Mouse (Mus musculus) right cerebral cortex, postnatal 10 days (tissue): Measurements from ENCODE around the gene Atcay.
"Not testable (repeated sequence)": the region's sequence is repeated elsewhere in the genome, so short reads cannot be mapped to it uniquely, and the experiment has no call there.

Experiments
- DNase-seq, 2 experiments: peaks; one replicate each; pipeline ENCODE4 v3.0.0; 2021; ENCODE audit warnings: low spot score in 2 of 2

Atcay gene

DNA sequence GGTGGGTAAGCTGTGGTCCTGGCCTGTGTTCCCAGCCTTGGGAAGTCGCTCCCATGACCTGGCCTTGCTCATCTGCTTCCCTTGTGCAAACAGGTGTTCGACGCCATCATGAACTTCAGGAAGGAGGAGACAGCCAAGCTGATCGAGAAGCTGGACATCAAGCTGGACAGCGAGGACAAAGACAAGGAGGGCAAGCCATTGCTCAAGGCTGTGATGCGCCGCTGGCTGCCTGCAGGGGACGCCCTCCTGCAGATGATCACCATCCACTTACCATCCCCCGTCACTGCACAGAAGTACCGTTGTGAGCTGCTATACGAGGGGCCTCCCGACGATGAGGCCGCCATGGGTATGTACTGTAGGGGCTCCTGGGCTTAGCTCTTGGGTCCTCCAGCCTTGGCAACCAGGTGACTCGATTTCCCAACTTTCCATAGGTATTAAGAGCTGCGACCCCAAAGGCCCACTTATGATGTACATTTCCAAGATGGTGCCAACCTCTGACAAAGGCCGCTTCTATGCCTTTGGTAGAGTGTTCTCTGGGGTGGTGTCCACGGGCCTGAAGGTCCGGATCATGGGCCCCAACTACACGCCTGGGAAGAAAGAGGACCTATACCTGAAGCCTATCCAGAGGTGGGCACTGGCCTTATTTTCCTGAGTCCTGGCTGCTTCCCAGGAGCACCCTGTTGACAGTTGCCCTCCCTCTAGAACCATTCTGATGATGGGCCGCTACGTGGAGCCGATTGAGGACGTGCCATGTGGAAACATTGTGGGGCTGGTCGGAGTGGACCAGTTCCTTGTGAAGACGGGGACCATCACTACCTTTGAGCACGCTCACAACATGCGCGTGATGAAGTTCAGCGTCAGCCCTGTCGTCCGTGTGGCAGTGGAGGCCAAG lies 50.9 kb downstream of the Atcay start:
- no peak for DNase-seq

DNA sequence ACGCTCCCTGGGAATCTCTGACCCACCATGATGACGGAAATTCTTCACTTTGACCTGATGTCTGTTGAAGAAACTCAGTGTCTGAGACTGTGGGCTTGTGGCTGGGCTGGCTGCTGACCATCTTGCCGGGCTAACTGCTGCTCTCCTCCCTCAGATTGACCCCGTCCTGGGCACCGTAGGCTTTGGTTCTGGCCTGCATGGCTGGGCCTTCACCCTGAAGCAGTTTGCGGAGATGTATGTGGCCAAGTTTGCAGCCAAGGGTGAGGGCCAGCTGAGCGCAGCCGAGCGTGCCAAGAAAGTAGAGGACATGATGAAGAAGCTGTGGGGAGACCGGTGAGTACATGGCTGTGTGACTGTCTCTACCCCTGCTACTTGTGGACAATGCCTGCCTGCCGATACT lies 51.7 kb downstream of the Atcay start:
- no peak for DNase-seq

DNA sequence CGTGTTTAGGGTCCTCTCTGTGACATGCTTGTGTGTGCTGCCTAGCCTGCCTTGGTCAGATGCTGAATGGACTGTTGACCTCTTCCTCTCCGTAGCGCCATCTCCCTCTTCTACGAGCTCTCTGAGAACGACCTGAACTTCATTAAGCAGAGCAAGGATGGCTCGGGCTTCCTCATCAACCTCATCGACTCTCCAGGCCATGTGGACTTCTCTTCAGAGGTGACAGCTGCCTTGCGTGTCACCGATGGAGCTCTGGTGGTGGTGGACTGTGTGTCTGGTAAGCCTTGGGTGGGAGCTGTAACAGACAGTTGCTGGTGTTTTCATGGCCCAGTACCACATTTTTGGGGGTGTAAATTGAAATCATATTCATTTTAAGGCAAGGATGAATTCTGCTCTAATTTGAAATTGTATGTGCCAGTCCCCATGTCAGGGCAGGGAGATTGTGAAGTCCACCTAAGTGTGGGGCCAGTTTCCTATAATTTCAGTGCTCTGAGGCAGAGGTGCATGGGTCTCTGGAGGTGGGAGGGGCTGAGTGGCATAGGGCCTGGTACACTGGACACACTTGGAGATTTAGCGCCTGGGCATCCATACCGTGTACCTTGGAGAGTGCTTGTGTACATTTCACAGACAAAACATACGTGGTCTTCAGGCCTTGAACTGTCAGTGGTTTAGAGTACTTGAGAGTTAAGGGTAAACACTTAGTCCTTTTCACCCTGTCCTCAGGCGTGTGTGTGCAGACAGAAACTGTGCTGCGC lies 52.5 kb downstream of the Atcay start:
- DNase-seq = no peak

DNA sequence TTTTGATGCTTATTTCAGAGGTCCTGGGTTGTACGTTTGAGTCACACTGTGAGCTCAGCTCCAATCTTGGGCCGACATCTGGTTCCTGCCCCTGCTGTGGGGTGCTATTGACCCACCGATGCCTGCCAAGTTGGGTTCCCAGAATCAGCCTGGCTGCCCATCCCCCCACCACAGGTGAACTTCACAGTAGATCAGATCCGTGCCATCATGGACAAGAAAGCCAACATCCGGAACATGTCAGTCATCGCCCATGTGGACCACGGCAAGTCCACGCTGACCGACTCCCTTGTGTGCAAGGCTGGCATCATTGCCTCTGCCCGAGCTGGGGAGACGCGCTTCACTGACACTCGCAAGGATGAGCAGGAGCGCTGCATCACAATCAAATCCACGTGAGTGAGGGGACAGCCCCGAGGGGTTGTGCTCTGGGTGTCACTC lies 53.1 kb downstream of the Atcay start:
- peak in 1 of 2 experiments; percentile 77 for DNase-seq

DNA sequence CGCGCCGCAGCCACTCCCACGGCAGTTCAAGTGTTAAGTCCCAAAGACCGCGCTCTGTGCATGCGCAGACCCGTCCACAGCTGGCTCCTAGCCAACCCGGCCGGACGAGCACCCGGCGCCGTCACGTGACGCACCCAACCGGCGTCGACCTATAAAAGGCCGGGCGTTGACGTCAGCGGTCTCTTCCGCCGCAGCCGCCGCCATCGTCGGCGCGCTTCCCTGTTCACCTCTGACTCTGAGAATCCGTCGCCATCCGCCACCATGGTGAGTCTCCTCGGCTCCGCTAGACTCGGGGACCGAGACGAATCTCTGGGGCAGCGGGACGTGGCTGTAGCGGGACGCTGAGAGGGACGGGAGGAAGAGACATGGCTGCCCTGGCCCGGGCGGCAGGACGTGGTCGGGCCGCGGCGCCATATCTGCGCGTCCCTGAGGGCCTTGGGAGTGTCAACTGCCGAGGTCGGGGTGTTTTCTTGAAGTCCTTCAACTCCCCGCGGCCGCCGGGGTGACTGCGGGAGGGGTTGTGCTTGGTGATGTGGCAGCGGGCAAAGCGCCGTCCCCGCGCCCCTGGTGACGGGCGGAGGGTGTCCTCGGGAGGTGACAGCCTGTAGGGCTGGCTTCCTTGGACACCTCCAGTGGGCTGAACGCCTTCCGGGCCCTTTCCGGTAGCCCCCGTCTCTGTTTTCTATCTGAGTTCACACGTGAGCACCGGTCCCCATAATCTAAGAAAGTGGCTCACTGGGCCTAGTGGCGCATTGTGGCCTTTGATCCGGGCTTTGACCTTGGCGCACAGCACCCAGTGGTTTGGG lies 54.0 kb downstream of the Atcay start, which contains the start of gene Eef2:
Gene Eef2, plus strand, starts transcription at position 166 of the 806 bp plus-strand sequence.
- DNase-seq = peak; percentile 99 to 100

DNA sequence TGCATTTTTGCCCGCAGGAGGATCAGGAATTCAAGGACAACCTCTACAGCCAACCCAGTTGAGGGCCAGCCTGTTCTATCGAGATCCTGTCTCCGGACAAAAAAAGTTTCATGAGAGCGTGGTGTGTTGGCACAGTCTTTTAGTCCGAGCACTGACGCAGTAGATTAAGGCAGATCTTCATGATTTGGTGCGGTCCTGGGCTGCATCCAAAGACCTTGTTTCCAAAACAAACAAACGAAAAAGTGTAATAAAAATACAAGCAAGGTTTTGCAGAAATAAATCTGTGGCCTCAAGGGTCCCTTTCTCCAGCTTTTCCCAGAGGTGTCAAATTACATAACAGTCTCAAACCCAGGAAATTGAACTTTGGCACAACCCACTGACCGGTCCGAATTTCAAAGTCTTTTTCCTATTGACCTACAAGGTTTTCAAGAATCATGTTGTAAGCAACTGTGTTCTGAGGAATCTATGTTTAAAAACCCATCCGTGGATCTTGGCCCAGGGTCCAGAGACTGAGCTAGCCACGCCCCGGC lies 54.6 kb downstream of the Atcay start:
- DNase-seq = peak in 1 of 2 experiments; percentile 43

DNA sequence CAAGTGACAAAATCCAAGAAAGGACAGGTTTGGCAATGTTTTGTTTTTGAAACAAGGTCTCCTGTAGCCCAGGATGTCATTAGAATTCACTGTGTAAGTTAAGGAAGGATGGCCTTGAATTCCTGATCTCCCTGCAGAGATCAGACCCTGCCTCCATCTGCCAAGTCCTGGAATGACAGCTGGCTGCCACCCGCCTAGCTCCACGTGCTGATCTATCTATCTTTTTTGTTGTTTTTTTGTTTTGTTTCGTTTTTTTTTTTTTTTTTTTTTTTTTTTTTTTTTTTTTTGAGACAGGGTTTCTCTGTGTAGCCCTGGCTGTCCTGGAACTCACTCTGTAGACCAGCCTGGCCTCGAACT lies 55.3 kb downstream of the Atcay start:
- peak in 1 of 2 experiments; percentile 58 for DNase-seq

DNA sequence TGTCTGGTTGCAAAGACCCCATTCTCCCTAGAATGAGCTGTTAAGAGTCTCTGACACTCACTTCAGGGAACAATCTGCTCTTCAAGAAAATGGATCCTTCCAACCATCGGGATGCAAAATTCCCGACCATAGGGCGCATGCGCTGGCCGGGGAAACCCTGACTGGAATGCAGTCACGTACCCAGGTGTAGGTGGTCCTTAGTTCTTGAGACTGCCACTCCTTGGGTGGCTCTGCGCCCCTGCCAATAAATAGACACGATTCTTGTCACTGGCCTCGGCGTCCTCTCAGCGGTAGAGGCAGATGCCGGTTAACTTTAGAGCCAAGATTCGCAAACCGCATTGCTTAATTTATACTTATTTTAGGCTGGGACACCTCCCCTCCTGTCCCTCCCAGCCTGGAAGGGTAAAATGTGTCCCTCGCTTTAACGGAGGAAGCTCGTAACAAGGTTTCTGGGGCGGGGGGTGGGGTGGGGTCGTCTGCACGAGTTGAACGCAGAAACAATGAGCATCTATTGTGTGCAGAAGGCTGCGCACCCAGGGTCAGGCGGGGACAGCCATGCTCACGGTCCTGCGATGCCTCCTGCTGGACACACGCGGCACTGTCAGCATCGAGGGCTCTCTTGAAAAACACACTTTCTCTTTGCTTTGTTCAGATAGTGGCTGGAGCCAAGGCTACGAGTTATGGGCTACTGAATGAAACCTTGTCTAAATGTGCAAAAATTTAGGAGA lies 55.9 kb downstream of the Atcay start:
- peak; percentile 93 for DNase-seq

DNA sequence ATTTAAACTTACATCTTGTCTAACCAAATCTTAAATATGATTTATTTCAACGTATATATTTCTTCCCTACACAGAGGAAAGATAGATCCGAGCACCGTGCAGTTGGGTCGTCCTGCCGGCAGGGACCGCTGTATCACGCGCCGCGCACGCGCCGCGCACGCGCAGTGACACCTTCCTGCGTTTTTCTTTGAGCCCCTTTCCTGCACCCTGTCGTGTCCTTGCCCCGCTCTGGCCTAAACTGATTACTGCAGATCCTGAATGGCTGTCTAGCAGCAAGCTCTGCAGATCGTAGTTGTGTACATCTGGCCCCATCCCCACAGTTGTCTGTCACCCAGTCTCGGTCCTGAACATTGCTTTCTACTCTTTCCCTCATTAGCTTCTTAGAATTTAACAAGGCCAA lies 57.5 kb downstream of the Atcay start:
- peak; percentile 89 to 91 for DNase-seq

DNA sequence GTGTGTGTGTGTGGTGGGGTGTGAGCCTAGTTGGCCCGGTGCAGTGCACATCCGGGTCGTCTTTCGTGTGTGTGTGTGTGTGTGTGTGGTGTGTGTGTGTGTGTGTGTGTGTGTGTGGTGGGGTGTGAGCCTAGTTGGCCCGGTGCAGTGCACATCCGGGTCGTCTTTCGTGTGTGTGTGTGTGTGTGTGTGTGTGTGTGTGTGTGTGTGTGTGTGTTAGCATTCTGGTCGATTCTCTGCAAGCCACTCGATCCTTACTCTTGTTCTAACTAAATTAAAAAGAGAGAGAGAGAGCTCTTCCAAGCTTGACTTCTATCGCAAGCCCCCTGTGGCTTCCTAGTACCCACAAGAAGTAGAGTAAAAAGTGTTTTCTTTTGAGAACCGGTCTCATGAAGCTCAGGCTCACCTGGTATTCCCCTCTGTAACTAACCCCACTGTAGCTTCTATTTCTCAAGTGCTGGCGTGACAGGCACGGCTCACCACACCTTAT lies 61.2 kb downstream of the Atcay start:
- DNase-seq = not testable (repeated sequence)

DNA sequence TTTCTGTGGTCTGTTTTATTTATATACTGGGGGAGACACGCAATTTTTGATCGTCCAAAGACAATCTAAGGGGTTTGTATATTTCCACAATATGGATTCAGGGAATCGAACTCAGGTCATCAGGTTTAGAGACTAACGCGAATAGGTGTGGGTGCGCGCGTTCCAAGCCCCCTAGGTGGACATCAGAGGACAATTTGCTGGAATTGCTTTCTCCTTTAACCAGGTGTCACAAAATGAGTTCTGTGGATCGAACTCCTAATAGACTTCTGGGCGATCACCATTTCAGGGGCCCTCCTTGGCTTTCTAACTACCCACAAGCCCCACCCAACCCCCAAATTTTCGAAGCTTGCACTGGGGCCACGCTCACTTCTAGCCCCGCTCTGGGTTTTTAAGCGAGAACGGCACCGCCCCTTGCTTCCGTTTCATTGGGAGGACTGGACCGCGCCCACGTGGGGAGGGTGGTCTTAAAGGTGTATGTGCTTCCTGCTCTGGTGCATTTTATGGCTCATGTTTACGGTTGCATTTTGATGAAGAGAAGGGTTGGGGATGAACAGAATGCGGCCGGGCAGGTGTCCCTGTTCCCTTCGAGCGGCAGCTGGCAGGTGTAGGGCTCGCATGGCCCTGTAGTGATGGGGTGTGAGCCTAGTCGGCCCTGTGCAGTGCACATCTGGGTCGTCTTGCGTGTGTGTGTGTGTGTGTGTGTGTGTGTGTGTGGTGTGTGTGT lies 62.0 kb downstream of the Atcay start:
- peak; percentile 89 to 91 for DNase-seq

DNA sequence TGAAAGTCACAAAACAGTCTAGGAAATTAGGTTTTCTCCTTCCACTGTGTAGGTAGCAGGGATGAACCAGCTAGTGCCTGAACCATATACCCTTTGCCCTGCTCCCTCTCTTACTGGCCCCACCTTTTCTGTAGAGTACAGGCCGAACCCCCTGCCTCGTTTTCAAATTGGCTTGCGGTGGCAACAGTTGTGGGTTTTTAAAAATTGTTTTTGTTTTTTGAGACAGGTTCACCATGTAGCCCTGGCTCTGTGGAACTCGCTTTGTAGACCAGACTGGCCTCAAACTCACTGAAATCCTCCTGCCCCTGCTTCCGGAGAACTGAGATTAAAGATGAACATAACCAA lies 62.6 kb downstream of the Atcay start:
- DNase-seq = peak in 1 of 2 experiments; percentile 41

DNA sequence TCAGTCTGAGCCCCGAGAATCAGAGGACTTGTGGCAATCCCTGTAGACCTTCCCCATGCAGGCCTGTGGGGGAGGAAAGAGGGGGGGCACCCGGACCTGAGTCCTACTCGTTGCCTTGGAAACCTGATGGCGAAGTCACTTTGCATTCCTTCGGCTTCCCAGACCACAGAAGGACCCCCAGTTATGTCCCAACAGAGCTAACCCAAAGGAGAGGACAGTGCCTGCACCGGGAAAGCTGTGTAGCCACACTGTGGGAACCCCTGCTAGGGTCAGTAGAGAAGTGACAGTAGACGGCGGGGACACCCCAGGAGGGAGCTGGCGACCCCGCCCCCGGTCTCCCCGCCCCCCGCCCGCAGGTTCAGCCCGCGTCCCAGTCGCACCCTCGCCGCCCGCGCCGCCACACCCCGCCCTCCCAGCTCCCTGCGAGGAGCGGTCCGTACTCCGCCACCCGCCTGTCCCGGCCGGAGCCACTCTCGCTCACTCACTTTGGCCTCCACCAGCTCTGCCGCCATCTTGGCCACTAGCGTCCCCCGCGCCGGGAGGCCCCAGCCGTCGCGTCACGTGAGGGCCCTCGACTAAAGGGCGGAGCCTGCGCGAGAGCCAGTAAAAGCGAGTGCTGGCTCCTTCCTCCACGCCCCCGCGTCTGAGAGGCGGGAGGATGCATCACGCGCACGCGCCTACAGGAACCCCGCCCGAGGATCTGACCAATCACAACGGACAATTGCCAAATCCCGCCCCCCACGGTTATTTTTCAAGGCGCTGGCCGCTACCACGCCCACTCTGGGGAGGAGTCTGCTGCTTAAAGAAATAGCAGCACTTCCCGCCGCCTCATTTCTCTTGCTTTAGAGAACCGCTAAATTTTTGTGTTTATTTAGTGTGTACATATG lies 63.2 kb downstream of the Atcay start, which contains the start of gene Pias4:
Gene Pias4, minus strand, starts transcription at position 724 of the 887 bp plus-strand sequence.
- peak; percentile 100 for DNase-seq

DNA sequence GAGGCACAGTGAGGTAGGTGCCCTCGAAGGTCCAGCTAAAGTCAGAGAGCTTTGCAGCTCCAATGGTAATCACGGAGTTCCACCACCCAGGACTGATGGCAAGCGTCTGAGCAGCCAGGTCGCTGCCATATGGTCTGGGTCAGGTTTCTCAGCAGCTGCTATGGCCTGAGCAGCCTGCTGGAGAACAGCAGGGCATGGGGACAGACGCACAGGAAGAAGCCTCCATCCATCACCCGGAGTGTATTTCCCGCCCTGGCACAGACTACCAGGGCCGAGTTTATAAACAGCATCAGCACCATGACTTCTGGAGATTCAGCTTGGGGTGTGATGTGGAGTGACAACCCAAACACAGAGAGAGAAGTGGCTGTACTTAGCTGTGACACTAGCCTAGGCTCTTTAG lies 65.5 kb downstream of the Atcay start:
- DNase-seq = no peak

DNA sequence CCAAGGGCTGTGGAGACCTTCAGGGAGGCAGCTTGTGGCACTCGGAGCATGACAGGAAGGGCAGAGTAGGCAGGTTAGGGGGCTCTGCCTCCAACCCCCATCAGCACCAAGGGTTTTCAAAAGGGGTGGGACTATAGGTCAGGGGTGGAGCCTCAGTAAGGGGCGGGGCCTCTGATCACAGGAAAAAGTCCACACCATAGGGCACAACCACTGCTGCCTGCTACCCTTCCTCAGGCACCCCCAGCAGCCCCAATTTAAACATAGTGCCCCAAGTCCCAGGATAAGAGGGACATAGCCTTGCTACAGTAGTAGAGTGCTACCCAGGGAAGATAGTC lies 68.3 kb downstream of the Atcay start:
- DNase-seq = no peak

DNA sequence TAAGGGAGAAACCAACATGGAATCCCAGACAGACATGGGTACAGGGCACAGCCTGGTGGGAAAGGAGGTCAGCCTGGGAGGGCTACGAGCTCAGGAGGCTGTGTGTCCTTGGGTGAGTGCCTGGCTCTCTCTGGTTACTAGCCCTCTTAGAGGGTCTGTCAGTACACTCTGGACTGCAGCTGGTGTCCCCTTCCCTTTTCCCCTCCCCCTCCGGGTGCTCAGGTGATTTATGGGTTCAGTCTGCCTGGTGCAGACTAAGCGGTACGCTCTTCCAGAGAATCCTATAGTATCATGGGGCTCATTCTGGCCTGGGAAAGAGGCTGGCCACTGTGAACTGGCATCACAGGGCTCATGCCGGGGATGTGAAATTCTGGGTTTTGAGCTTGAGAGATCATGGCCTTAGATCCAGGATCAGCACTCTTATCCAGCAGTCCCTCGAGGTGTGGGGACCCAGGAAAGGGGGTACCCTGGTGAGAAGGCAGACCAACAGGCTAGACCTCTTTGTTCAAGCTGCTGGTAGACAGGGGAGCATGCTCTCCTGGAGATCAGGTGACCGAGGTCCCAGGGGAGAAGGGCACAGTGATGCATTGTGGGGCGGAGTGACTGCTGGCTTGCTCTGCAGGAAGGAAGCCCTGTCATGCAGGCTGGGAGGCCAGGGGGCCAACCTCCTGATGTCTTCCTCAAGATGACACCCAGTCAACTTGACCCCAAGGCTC lies 68.9 kb downstream of the Atcay start:
- DNase-seq = no peak

DNA sequence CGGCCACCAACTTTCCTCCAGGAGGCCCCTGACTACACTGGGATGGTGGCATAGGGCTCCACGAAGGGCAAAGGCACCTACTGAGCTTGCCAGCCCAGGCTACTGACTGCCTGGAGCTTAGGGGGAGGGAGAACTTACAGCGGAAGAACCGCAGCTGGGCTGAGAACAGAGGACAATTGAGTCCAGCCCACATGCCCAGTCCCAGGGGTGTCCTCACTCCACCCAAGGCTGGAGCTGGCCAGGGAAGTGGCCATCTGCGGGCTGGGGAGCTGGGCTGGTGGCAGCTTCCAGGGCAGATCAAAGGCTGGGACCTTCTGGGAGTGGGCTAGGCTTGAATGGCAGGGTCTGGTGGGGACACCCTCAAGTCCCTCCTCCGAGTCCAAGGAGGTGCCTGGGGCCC lies 75.9 kb downstream of the Atcay start:
- DNase-seq = no peak
